Mouse (Mus musculus) hindbrain, embryonic 11.5 days (tissue): ENCODE data around the gene Samd13. TPM values are rescaled to one million over a fixed set of nuclear protein-coding genes. Genes with fewer than 3 reads are reported as not detected.
A peak's percentile ranks its signal among the peaks of the same experiment; 100 is the strongest.

Experiments used
- ATAC-seq: fragments of 200-750 bp; cut with Nextera tagmentation; 2 replicates; pipeline ENCODE4 v1.8.0; 2017; ENCODE audit warnings: mild to moderate bottlenecking, moderate TSS enrichment, moderate library complexity; ENCODE audit not compliant: low FRiP score
- DNase-seq: peaks from one replicate; pipeline ENCODE4 v3.0.0-alpha.2; 2015; ENCODE audit warnings: low spot score
- H3K27ac ChIP-seq: fragments of 300-500 bp; sonication (generic); 2 replicates; pipeline ENCODE4 v1.5.1; 2014; ENCODE audit warnings: mild to moderate bottlenecking, low read depth, low read length
- H3K27me3 ChIP-seq: fragments of 300-500 bp; sonication (generic); 2 replicates; pipeline ENCODE4 v1.6.1; 2014; ENCODE audit warnings: mild to moderate bottlenecking, low read length, moderate library complexity, mixed read lengths; ENCODE audit not compliant: control insufficient read depth, insufficient read depth
- H3K36me3 ChIP-seq: fragments of 300-500 bp; sonication (generic); 2 replicates; pipeline ENCODE4 v1.6.1; 2014; ENCODE audit warnings: mild to moderate bottlenecking, low read length, moderate library complexity, mixed read lengths; ENCODE audit not compliant: control insufficient read depth, insufficient read depth
- H3K4me1 ChIP-seq: fragments of 300-500 bp; sonication (generic); replicated peaks from 2 replicates; pipeline ENCODE4 v1.6.1; 2014; ENCODE audit warnings: low read length, mixed read lengths; ENCODE audit not compliant: control insufficient read depth, insufficient read depth
- H3K4me2 ChIP-seq: fragments of 300-500 bp; sonication (generic); replicated peaks from 2 replicates; pipeline ENCODE4 v1.6.1; 2014; ENCODE audit warnings: mild to moderate bottlenecking, low read depth, low read length
- H3K4me3 ChIP-seq: fragments of 300-500 bp; sonication (generic); 2 replicates; pipeline ENCODE4 v1.5.1; 2014; ENCODE audit warnings: low read depth, low read length
- H3K9ac ChIP-seq: fragments of 300-500 bp; sonication (generic); 2 replicates; pipeline ENCODE4 v1.6.1; 2014; ENCODE audit warnings: low read depth, low read length
- H3K9me3 ChIP-seq: fragments of 300-500 bp; sonication (generic); 2 replicates; pipeline ENCODE4 v1.6.1; 2016; ENCODE audit warnings: low read length; ENCODE audit not compliant: control insufficient read depth
- WGBS: fragments of 180-500 bp; shearing (Covaris S2); extraction: QIAGEN DNeasy Blood & Tissue Kit; methylation state at CpG from one replicate; pipeline ENCODE4 v1.1.7; 2014; 5-methylcytosine and 5-hydroxymethylcytosine counted together
- polyA plus RNA-seq: library from polyadenylated mRNA; unstranded; fragments of >200 nt; fragmentation: Nextera tagmentation; extraction: Ambion mirVana; gene quantifications from 2 replicates; pipeline ENCODE4 v1.2.1, GENCODE M21; 2014

The Samd13 gene
- polyA plus RNA-seq, 1 experiment from 2014 or later = 0.56 TPM

GRCm38 (mm10) chr3:146708381-146708780, 23.0 kb upstream of the Samd13 start:
- Histone ChIP-seq H3K9ac (no peak overlapping the region), H3K9me3 (no peaks in the 10 kb centered on the region), H3K27ac (no peak overlapping the region), H3K36me3 (no peaks in the 10 kb centered on the region), H3K27me3 (no peaks in the 10 kb centered on the region), H3K4me2 (no peak overlapping the region), H3K4me1 (no peaks in the 10 kb centered on the region), H3K4me3 (no peak overlapping the region)
- 77% methylated on average over 3 of the region's 3 CpGs for WGBS
- ATAC-seq (no peak), DNase-seq (no peak)

GRCm38 (mm10) chr3:146704099-146704498, 18.7 kb upstream of the Samd13 start:
- Histone ChIP-seq H3K4me1 (no peaks in the 10 kb centered on the region), H3K9me3 (no peaks in the 10 kb centered on the region), H3K27me3 (no peaks in the 10 kb centered on the region), H3K27ac (no peak overlapping the region), H3K9ac (no peak overlapping the region), H3K4me3 (no peak overlapping the region), H3K36me3 (no peaks in the 10 kb centered on the region), H3K4me2 (no peak overlapping the region)
- DNase-seq (no peak), ATAC-seq (no peak)
- 92% methylated on average over 4 of the region's 4 CpGs for WGBS

GRCm38 (mm10) chr3:146700051-146700450, 14.7 kb upstream of the Samd13 start:
- Histone ChIP-seq H3K4me1 (no peaks in the 10 kb centered on the region), H3K9me3 (no peaks in the 10 kb centered on the region), H3K4me3 (no peak overlapping the region), H3K4me2 (no peak overlapping the region), H3K27ac (no peak overlapping the region), H3K36me3 (no peaks in the 10 kb centered on the region), H3K27me3 (no peaks in the 10 kb centered on the region), H3K9ac (no peak overlapping the region)
- WGBS = 83% methylated on average over 11 of the region's 11 CpGs
- DNase-seq (no peak), ATAC-seq (no peak)

GRCm38 (mm10) chr3:146698982-146699381, 13.6 kb upstream of the Samd13 start:
- ATAC-seq (no peak), DNase-seq (peak; percentile 19)
- Histone ChIP-seq H3K36me3 (no peaks in the 10 kb centered on the region), H3K27ac (no peak overlapping the region), H3K4me3 (no peak overlapping the region), H3K4me1 (no peaks in the 10 kb centered on the region), H3K9me3 (no peaks in the 10 kb centered on the region), H3K27me3 (no peaks in the 10 kb centered on the region), H3K9ac (no peak overlapping the region), H3K4me2 (no peak overlapping the region)
- 53% methylated on average over 11 of the region's 11 CpGs for WGBS

GRCm38 (mm10) chr3:146692547-146692946, 7.2 kb upstream of the Samd13 start:
- Histone ChIP-seq H3K27me3 (no peaks in the 10 kb centered on the region), H3K36me3 (no peaks in the 10 kb centered on the region), H3K27ac (no peak overlapping the region), H3K9ac (no peak overlapping the region), H3K9me3 (no peaks in the 10 kb centered on the region), H3K4me1 (no peaks in the 10 kb centered on the region), H3K4me3 (no peak overlapping the region), H3K4me2 (no peak overlapping the region)
- no peak for DNase-seq
- 85% methylated on average over 5 of the region's 5 CpGs for WGBS
- ATAC-seq = no peak

GRCm38 (mm10) chr3:146687121-146687725, 1.8 kb upstream of the Samd13 start:
- Histone ChIP-seq H3K36me3 (no peaks in the 10 kb centered on the region), H3K4me3 (no peak overlapping the region), H3K4me1 (peaks cover 3% of the 10 kb centered on the region; the same call in 1 of the 2 replicates), H3K9me3 (no peaks in the 10 kb centered on the region), H3K9ac (no peak overlapping the region), H3K4me2 (no peak overlapping the region), H3K27ac (no peak overlapping the region), H3K27me3 (no peaks in the 10 kb centered on the region; the same call in 1 of the 2 replicates)
- 84% methylated on average over 4 of the region's 4 CpGs for WGBS
- ATAC-seq (no peak), DNase-seq (no peak)

- no peaks in the 10 kb centered on the region for H3K9me3 ChIP-seq
- no peak for DNase-seq
- no peak for ATAC-seq
- H3K4me3 ChIP-seq = no peak overlapping the region
- WGBS = 96% methylated on average over 8 of the region's 8 CpGs
- H3K36me3 ChIP-seq = no peaks in the 10 kb centered on the region
- no peak overlapping the region for H3K4me2 ChIP-seq
- H3K4me1 ChIP-seq = peaks cover 3% of the 10 kb centered on the region; the same call in 1 of the 2 replicates
- H3K27me3 ChIP-seq = no peaks in the 10 kb centered on the region; the same call in 1 of the 2 replicates
- no peak overlapping the region for H3K27ac ChIP-seq
- no peak overlapping the region for H3K9ac ChIP-seq
Observed at GRCm38 (mm10) chr3:146686428-146686827, 1.0 kb upstream of the Samd13 start.

- DNase-seq (no peak), ATAC-seq (no peak)
- Histone ChIP-seq H3K4me1 (peaks cover 3% of the 10 kb centered on the region; the same call in 1 of the 2 replicates), H3K9me3 (no peaks in the 10 kb centered on the region), H3K36me3 (no peaks in the 10 kb centered on the region), H3K9ac (no peak overlapping the region), H3K4me3 (no peak overlapping the region), H3K27me3 (no peaks in the 10 kb centered on the region; the same call in 1 of the 2 replicates), H3K4me2 (no peak overlapping the region), H3K27ac (no peak overlapping the region)
- WGBS = 82% methylated on average over 2 of the region's 2 CpGs
Observed at GRCm38 (mm10) chr3:146683095-146683494, 2.3 kb downstream of the Samd13 start.

GRCm38 (mm10) chr3:146682140-146682651, 3.2 kb downstream of the Samd13 start:
- peak; percentile 20 for DNase-seq
- ATAC-seq = no peak
- Histone ChIP-seq H3K27ac (no peak overlapping the region), H3K36me3 (no peaks in the 10 kb centered on the region), H3K9ac (no peak overlapping the region), H3K27me3 (no peaks in the 10 kb centered on the region; the same call in 1 of the 2 replicates), H3K4me1 (peaks cover 3% of the 10 kb centered on the region; the same call in 1 of the 2 replicates), H3K9me3 (no peaks in the 10 kb centered on the region), H3K4me2 (no peak overlapping the region), H3K4me3 (no peak overlapping the region)
- WGBS = 66% methylated on average over 13 of the region's 13 CpGs
